Mouse (Mus musculus) limb, embryonic 14.5 days (tissue): ENCODE measurements around the gene Noxo1. TPM values are rescaled to one million over a fixed set of nuclear protein-coding genes. Genes with fewer than 3 reads are reported as not detected.
A peak's percentile ranks its signal among the peaks of the same experiment; 100 is the strongest.

ENCODE experiments used
- ATAC-seq: fragments of 200-750 bp; cut with Nextera tagmentation; 2 replicates; pipeline ENCODE4 v1.8.0; 2017; ENCODE audit warnings: low read depth, moderate number of reproducible peaks, moderate TSS enrichment; ENCODE audit not compliant: low FRiP score
- DNase-seq: peaks from one replicate; pipeline ENCODE4 v3.0.0-alpha.2; 2015; ENCODE audit warnings: low spot score
- H3K27ac ChIP-seq: fragments of 300-500 bp; sonication (generic); replicated peaks from 2 replicates; pipeline ENCODE4 v1.5.1; 2014; ENCODE audit warnings: low read depth, mild to moderate bottlenecking, low read length, moderate library complexity, mixed read lengths
- H3K27me3 ChIP-seq: fragments of 300-500 bp; sonication (generic); 2 replicates; pipeline ENCODE4 v1.6.1; 2014; ENCODE audit warnings: low read length, mixed read lengths; ENCODE audit not compliant: control insufficient read depth, insufficient read depth
- H3K36me3 ChIP-seq: fragments of 300-500 bp; sonication (generic); 2 replicates; pipeline ENCODE4 v1.6.1; 2014; ENCODE audit warnings: mild to moderate bottlenecking, low read length, moderate library complexity, mixed read lengths; ENCODE audit not compliant: control insufficient read depth, insufficient read depth
- H3K4me1 ChIP-seq: fragments of 300-500 bp; sonication (generic); 2 replicates; pipeline ENCODE4 v1.6.1; 2014; ENCODE audit warnings: antibody characterized with exemption, low read length, mixed read lengths; ENCODE audit not compliant: control insufficient read depth, insufficient read depth
- H3K4me2 ChIP-seq: fragments of 300-500 bp; sonication (generic); replicated peaks from 2 replicates; pipeline ENCODE4 v1.6.1; 2014; ENCODE audit warnings: low read depth, mild to moderate bottlenecking, low read length, moderate library complexity; ENCODE audit not compliant: severe bottlenecking
- H3K4me3 ChIP-seq: fragments of 300-500 bp; sonication (generic); replicated peaks from 2 replicates; pipeline ENCODE4 v1.5.1; 2014; ENCODE audit warnings: low read length
- H3K9ac ChIP-seq: fragments of 300-500 bp; sonication (generic); 2 replicates; pipeline ENCODE4 v1.6.1; 2014; ENCODE audit warnings: mild to moderate bottlenecking, low read depth, low read length, moderate library complexity; ENCODE audit not compliant: severe bottlenecking
- H3K9me3 ChIP-seq: fragments of 300-500 bp; sonication (generic); 2 replicates; pipeline ENCODE4 v1.6.1; 2016; ENCODE audit warnings: low read length; ENCODE audit not compliant: control insufficient read depth
- POLR2A ChIP-seq: fragments of 200-500 bp; IDR thresholded peaks from 2 replicates; pipeline ENCODE4 v1.8.0; 2012; ENCODE audit warnings: inconsistent platforms, mild to moderate bottlenecking, moderate library complexity, borderline replicate concordance; ENCODE audit not compliant: insufficient read depth, insufficient read length; ENCODE audit errors: extremely low read depth
- WGBS: fragments of 180-500 bp; shearing (Covaris S2); extraction: QIAGEN DNeasy Blood & Tissue Kit; methylation state at CpG from one replicate; pipeline ENCODE4 v1.1.7; 2014; 5-methylcytosine and 5-hydroxymethylcytosine counted together
- polyA plus RNA-seq, 2 experiments: library from polyadenylated mRNA; depleted of rRNA in 1 of 2; stranded (reverse) in 1 of 2; unstranded in 1 of 2; fragments of >200 nt; fragmentation: Nextera tagmentation in 1 of 2; extraction: Ambion mirVana in 1 of 2; gene quantifications; 2 replicates each; pipeline versions ENCODE4 v1.2.1 to v1.2.3; 2012 to 2014

Gene Noxo1
- polyA plus RNA-seq, 2 experiments, result 3.8 to 9.2 TPM

DNA sequence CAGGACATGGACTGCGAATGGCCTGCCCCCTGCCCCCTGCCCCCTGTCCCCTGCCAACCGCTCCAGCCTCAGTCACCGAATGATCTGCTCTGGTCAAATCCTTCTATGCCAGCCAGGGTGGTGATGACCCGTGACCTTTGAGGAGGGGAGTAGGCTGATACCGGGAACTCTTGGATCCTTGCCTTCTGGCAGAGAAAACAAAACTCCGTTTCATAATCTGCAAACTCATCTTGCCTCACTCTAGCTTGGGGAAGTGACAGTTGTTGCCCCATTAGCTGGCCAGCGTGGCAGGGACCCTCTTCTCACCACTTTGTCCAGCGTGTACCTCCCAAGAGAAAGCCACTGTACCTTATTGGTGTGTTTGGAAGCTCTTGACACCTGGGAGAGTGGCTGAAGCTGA lies 46.3 kb downstream of the Noxo1 start:
- Histone ChIP-seq H3K4me1 (peaks cover 3% of the 10 kb centered on the region; the same call in 1 of the 2 replicates), H3K36me3 (peaks cover 9% of the 10 kb centered on the region; the same call in 1 of the 2 replicates), H3K27ac (no peak overlapping the region), H3K4me3 (no peak overlapping the region), H3K9me3 (no peaks in the 10 kb centered on the region), H3K4me2 (no peak overlapping the region), H3K27me3 (no peaks in the 10 kb centered on the region), H3K9ac (no peak overlapping the region)
- ATAC-seq (no peak), DNase-seq (no peak)
- 82% methylated on average over 8 of the region's 8 CpGs for WGBS
- no peak for TF ChIP-seq POLR2A

DNA sequence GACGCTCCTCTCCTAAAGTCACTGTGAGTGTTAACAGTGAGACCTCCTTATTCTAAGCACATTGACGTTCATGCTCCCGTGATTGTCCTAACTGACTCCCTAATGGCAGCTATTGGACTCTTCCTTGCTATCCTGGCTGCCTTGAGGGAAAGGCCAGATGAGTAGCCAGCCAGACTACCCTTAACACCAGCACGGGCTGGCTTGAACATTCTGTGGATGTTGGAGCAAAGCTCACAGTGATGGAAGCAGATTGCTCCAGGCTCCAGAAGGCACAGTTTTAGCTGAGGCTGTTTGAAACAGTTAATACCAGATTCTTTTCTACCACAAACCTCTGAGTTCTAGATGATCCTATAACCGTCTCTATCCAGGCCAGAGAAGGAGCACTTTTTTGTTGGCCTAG lies 47.9 kb downstream of the Noxo1 start:
- H3K4me3 ChIP-seq, result no peak overlapping the region
- H3K36me3 ChIP-seq, result peaks cover 9% of the 10 kb centered on the region; the same call in 1 of the 2 replicates
- no peaks in the 10 kb centered on the region for H3K27me3 ChIP-seq
- no peak overlapping the region for H3K4me2 ChIP-seq
- WGBS, result 71% methylated on average over 5 of the region's 5 CpGs
- H3K27ac ChIP-seq, result no peak overlapping the region
- no peaks in the 10 kb centered on the region for H3K9me3 ChIP-seq
- no peak for DNase-seq
- no peak for ATAC-seq
- no peak for TF ChIP-seq POLR2A
- no peaks in the 10 kb centered on the region; the same call in 1 of the 2 replicates for H3K4me1 ChIP-seq
- H3K9ac ChIP-seq, result no peak overlapping the region

DNA sequence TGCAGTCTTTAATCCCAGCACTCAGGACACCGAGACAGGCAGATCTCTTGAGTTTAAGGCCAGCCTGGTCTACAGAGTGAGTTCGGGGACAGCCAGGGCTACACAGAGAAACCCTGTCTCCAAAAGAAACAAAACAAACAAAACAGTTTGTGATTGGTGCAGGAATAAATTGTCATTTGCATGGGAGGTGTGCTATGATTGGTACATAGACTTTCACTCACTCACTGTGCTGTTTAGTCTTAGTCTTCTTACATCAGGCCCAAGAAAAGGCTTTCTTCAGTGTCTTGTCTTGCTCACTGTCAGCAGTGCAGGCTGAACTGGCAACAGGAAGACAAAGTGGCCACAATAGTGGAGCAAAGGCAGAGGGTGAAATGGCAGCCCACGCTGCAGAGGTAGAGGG lies 48.3 kb downstream of the Noxo1 start:
- ATAC-seq (no peak), DNase-seq (no peak)
- Histone ChIP-seq H3K9me3 (no peaks in the 10 kb centered on the region), H3K27me3 (no peaks in the 10 kb centered on the region), H3K4me1 (no peaks in the 10 kb centered on the region; the same call in 1 of the 2 replicates), H3K27ac (no peak overlapping the region), H3K36me3 (peaks cover 9% of the 10 kb centered on the region; the same call in 1 of the 2 replicates), H3K4me2 (no peak overlapping the region), H3K9ac (no peak overlapping the region), H3K4me3 (no peak overlapping the region)
- 70% methylated on average over 3 of the region's 3 CpGs for WGBS
- no peak for TF ChIP-seq POLR2A

DNA sequence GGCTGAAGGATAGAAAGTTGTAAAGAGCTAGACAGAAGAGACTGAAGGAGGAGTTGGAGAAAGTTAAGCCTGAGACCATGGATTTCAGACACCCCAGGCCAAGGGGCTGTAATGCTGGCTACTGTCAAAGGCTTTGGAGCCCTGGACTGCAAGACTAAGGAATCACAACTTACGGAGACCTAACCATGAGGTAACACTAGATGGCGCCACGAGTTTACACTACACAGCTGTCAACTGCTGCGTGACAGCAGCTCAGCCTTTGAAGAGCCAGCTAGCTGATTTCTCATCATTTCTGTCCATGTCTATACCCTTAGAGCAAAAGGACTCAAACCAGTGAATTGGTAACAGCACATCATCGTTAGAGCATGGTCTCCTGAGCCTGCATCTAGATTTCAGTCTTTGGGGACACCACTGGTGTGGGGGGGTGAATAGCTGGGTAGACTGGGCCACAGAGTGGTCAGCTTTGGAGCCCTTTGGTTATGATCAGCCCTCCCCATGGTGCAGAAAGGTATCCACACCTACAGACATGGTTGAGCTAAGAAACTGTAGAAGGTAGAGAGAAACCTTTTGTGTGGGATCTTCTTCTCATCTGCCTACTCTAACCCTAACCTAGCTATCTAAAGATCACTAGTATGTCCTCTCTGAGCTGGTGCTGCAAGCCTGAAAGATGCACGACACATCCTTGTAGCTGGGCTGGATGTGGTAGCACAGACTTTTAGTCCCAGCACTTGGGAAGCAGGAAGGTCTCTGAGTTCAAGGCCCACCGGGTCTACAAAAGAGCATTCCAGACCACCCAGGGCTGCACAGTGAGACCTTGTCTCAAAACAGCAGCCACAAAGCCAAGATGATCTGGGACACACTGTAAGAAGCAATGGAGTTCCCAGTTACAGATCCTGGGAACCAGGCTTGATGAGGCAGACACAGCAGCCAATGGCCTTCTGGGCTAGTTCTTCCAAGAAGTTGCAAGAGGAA lies 49.8 kb downstream of the Noxo1 start:
- H3K27ac ChIP-seq, result no peak overlapping the region

DNA sequence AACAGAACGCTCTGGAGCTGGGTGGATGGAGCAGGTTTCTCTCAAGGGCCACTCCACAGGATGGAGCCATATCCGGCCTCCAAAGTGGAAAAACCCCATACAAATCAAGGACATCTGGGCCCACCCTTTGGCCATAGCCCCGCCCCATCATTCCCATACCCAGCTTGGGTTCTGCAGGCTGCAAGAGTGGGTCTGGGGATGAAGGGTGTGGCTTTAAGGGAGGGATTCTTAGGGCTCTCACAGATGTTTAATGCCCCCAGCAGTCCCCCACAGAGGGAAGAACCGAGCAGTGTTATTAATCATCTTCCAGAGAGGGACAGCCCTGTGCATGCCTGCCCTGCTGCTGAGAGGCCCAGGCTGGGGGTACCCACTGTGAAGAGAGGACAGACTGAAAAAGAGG lies 51.0 kb downstream of the Noxo1 start:
- H3K27me3 ChIP-seq, result peaks cover 17% of the 10 kb centered on the region
- no peak for DNase-seq
- H3K9ac ChIP-seq, result peak overlapping the region; percentile 12; the same call in 1 of the 2 replicates
- H3K9me3 ChIP-seq, result no peaks in the 10 kb centered on the region
- WGBS, result 24% methylated on average over 4 of the region's 4 CpGs
- H3K4me3 ChIP-seq, result no peak overlapping the region
- no peak overlapping the region for H3K4me2 ChIP-seq
- no peak overlapping the region for H3K27ac ChIP-seq
- no peaks in the 10 kb centered on the region; the same call in 1 of the 2 replicates for H3K36me3 ChIP-seq
- TF ChIP-seq POLR2A, result no peak
- no peak for ATAC-seq
- no peaks in the 10 kb centered on the region; the same call in 1 of the 2 replicates for H3K4me1 ChIP-seq

More for the DNA sequence above, 49.8 kb downstream of the Noxo1 start:
- no peak overlapping the region for H3K4me2 ChIP-seq
- TF ChIP-seq POLR2A, result no peak
- peak; percentile 80 for ATAC-seq
- H3K4me1 ChIP-seq, result no peaks in the 10 kb centered on the region; the same call in 1 of the 2 replicates
- H3K27me3 ChIP-seq, result peaks cover 7% of the 10 kb centered on the region
- 17% methylated on average over 7 of the region's 7 CpGs for WGBS
- peaks cover 2% of the 10 kb centered on the region; the same call in 1 of the 2 replicates for H3K36me3 ChIP-seq
- no peak overlapping the region for H3K9ac ChIP-seq
- DNase-seq, result peak; percentile 96
- no peaks in the 10 kb centered on the region for H3K9me3 ChIP-seq
- no peak overlapping the region for H3K4me3 ChIP-seq

Other genes starting within 250 kb of the Noxo1 start
Only the 30 nearest of the 32 such genes appear.
- 37.6 and 49.6 TPM in 2 replicates for gene Pgp, start 225.8 kb upstream of the Noxo1 start, polyA plus RNA-seq (2012; rRNA removed)
- 52.9 TPM in 2 replicates for gene Pgp, start 225.8 kb upstream of the Noxo1 start, polyA plus RNA-seq (2014; fragmentation: Nextera tagmentation; extraction: Ambion mirVana)
- 0.86 and 0.89 TPM in 2 replicates for gene Bricd5, start 222.3 kb upstream of the Noxo1 start, polyA plus RNA-seq (2012; rRNA removed)
- gene Bricd5, start 222.3 kb upstream of the Noxo1 start, polyA plus RNA-seq (2014; fragmentation: Nextera tagmentation; extraction: Ambion mirVana), result not detected in 2 replicates
- 46.3 and 54.9 TPM in 2 replicates for gene Mlst8, start 217.2 kb upstream of the Noxo1 start, polyA plus RNA-seq (2012; rRNA removed)
- 27.8 and 29.3 TPM in 2 replicates for gene Mlst8, start 217.2 kb upstream of the Noxo1 start, polyA plus RNA-seq (2014; fragmentation: Nextera tagmentation; extraction: Ambion mirVana)
- 18.1 and 23.1 TPM in 2 replicates for gene Caskin1, start 207.6 kb upstream of the Noxo1 start, polyA plus RNA-seq (2012; rRNA removed)
- gene Caskin1, start 207.6 kb upstream of the Noxo1 start, polyA plus RNA-seq (2014; fragmentation: Nextera tagmentation; extraction: Ambion mirVana), result 3.1 and 4.3 TPM in 2 replicates
- gene Traf7, start 168.3 kb upstream of the Noxo1 start, polyA plus RNA-seq (2012; rRNA removed), result 308 and 376 TPM in 2 replicates
- 81.3 and 91.0 TPM in 2 replicates for gene Traf7, start 168.3 kb upstream of the Noxo1 start, polyA plus RNA-seq (2014; fragmentation: Nextera tagmentation; extraction: Ambion mirVana)
- 2.0 and 3.0 TPM in 2 replicates for gene Rab26, start 162.0 kb upstream of the Noxo1 start, polyA plus RNA-seq (2012; rRNA removed)
- 4.1 and 6.1 TPM in 2 replicates for gene Rab26, start 162.0 kb upstream of the Noxo1 start, polyA plus RNA-seq (2014; fragmentation: Nextera tagmentation; extraction: Ambion mirVana)
- gene Pkd1, start 146.4 kb upstream of the Noxo1 start, polyA plus RNA-seq (2012; rRNA removed), result 73.6 and 106 TPM in 2 replicates
- gene Pkd1, start 146.4 kb upstream of the Noxo1 start, polyA plus RNA-seq (2014; fragmentation: Nextera tagmentation; extraction: Ambion mirVana), result 49.1 and 50.5 TPM in 2 replicates
- 162 and 199 TPM in 2 replicates for gene Tsc2, start 63.6 kb upstream of the Noxo1 start, polyA plus RNA-seq (2012; rRNA removed)
- gene Tsc2, start 63.6 kb upstream of the Noxo1 start, polyA plus RNA-seq (2014; fragmentation: Nextera tagmentation; extraction: Ambion mirVana), result 62.9 and 70.6 TPM in 2 replicates
- 28.5 and 30.0 TPM in 2 replicates for gene Nthl1, start 63.6 kb upstream of the Noxo1 start, polyA plus RNA-seq (2012; rRNA removed)
- gene Nthl1, start 63.6 kb upstream of the Noxo1 start, polyA plus RNA-seq (2014; fragmentation: Nextera tagmentation; extraction: Ambion mirVana), result 17.8 and 21.5 TPM in 2 replicates
- gene Slc9a3r2, start 45.9 kb upstream of the Noxo1 start, polyA plus RNA-seq (2012; rRNA removed), result 56.2 and 65.0 TPM in 2 replicates
- gene Slc9a3r2, start 45.9 kb upstream of the Noxo1 start, polyA plus RNA-seq (2014; fragmentation: Nextera tagmentation; extraction: Ambion mirVana), result 60.1 and 71.5 TPM in 2 replicates
- 0.47 and 0.58 TPM in 2 replicates for gene Npw, start 37.8 kb upstream of the Noxo1 start, polyA plus RNA-seq (2012; rRNA removed)
- gene Npw, start 37.8 kb upstream of the Noxo1 start, polyA plus RNA-seq (2014; fragmentation: Nextera tagmentation; extraction: Ambion mirVana), result 0.33 and 0.41 TPM in 2 replicates
- gene Zfp598, start 26.5 kb upstream of the Noxo1 start, polyA plus RNA-seq (2012; rRNA removed), result 91.4 and 112 TPM in 2 replicates
- gene Zfp598, start 26.5 kb upstream of the Noxo1 start, polyA plus RNA-seq (2014; fragmentation: Nextera tagmentation; extraction: Ambion mirVana), result 29.9 and 31.8 TPM in 2 replicates
- gene Syngr3, start 6.3 kb upstream of the Noxo1 start, polyA plus RNA-seq (2012; rRNA removed), result 2.6 and 3.0 TPM in 2 replicates
- 3.1 and 4.9 TPM in 2 replicates for gene Syngr3, start 6.3 kb upstream of the Noxo1 start, polyA plus RNA-seq (2014; fragmentation: Nextera tagmentation; extraction: Ambion mirVana)
- 27.3 and 34.2 TPM in 2 replicates for gene Gfer, start 78 bp upstream of the Noxo1 start, polyA plus RNA-seq (2012; rRNA removed)
- gene Gfer, start 78 bp upstream of the Noxo1 start, polyA plus RNA-seq (2014; fragmentation: Nextera tagmentation; extraction: Ambion mirVana), result 38.6 and 39.5 TPM in 2 replicates
- 62.1 and 72.1 TPM in 2 replicates for gene Tbl3, start 11.4 kb downstream of the Noxo1 start, polyA plus RNA-seq (2012; rRNA removed)
- gene Tbl3, start 11.4 kb downstream of the Noxo1 start, polyA plus RNA-seq (2014; fragmentation: Nextera tagmentation; extraction: Ambion mirVana), result 62.8 and 73.9 TPM in 2 replicates
- 0.85 and 0.98 TPM in 2 replicates for gene Rnf151, start 21.8 kb downstream of the Noxo1 start, polyA plus RNA-seq (2012; rRNA removed)
- gene Rnf151, start 21.8 kb downstream of the Noxo1 start, polyA plus RNA-seq (2014; fragmentation: Nextera tagmentation; extraction: Ambion mirVana), result 0.19 and 0.40 TPM in 2 replicates
- gene Rps2, start 21.9 kb downstream of the Noxo1 start, polyA plus RNA-seq (2012; rRNA removed), result 2,709 and 3,185 TPM in 2 replicates
- 1,651 and 1,722 TPM in 2 replicates for gene Rps2, start 21.9 kb downstream of the Noxo1 start, polyA plus RNA-seq (2014; fragmentation: Nextera tagmentation; extraction: Ambion mirVana)
- 178 and 192 TPM in 2 replicates for gene Ndufb10, start 28.2 kb downstream of the Noxo1 start, polyA plus RNA-seq (2012; rRNA removed)
- 235 and 237 TPM in 2 replicates for gene Ndufb10, start 28.2 kb downstream of the Noxo1 start, polyA plus RNA-seq (2014; fragmentation: Nextera tagmentation; extraction: Ambion mirVana)
- gene Rpl3l, start 31.6 kb downstream of the Noxo1 start, polyA plus RNA-seq (2012; rRNA removed), result not detected in 2 replicates
- 0.19 TPM in 1 of 2 replicates, not detected in the other for gene Rpl3l, start 31.6 kb downstream of the Noxo1 start, polyA plus RNA-seq (2014; fragmentation: Nextera tagmentation; extraction: Ambion mirVana)
- 36.2 and 44.1 TPM in 2 replicates for gene Msrb1, start 40.4 kb downstream of the Noxo1 start, polyA plus RNA-seq (2012; rRNA removed)
- gene Msrb1, start 40.4 kb downstream of the Noxo1 start, polyA plus RNA-seq (2014; fragmentation: Nextera tagmentation; extraction: Ambion mirVana), result 29.8 and 29.9 TPM in 2 replicates
- gene Hs3st6, start 56.8 kb downstream of the Noxo1 start, polyA plus RNA-seq (2012; rRNA removed), result 5.3 and 8.7 TPM in 2 replicates
- gene Hs3st6, start 56.8 kb downstream of the Noxo1 start, polyA plus RNA-seq (2014; fragmentation: Nextera tagmentation; extraction: Ambion mirVana), result 4.9 and 5.6 TPM in 2 replicates
- gene Meiob, start 108.1 kb downstream of the Noxo1 start, polyA plus RNA-seq (2012; rRNA removed), result not detected in 2 replicates
- gene Meiob, start 108.1 kb downstream of the Noxo1 start, polyA plus RNA-seq (2014; fragmentation: Nextera tagmentation; extraction: Ambion mirVana), result not detected in 2 replicates
- 23.9 and 25.7 TPM in 2 replicates for gene Hagh, start 143.9 kb downstream of the Noxo1 start, polyA plus RNA-seq (2012; rRNA removed)
- 29.4 and 35.4 TPM in 2 replicates for gene Hagh, start 143.9 kb downstream of the Noxo1 start, polyA plus RNA-seq (2014; fragmentation: Nextera tagmentation; extraction: Ambion mirVana)
- 12.8 and 14.8 TPM in 2 replicates for gene Fahd1, start 154.1 kb downstream of the Noxo1 start, polyA plus RNA-seq (2012; rRNA removed)
- 16.5 and 17.4 TPM in 2 replicates for gene Fahd1, start 154.1 kb downstream of the Noxo1 start, polyA plus RNA-seq (2014; fragmentation: Nextera tagmentation; extraction: Ambion mirVana)
- 0.10 and 0.24 TPM in 2 replicates for gene Igfals, start 169.8 kb downstream of the Noxo1 start, polyA plus RNA-seq (2012; rRNA removed)
- gene Igfals, start 169.8 kb downstream of the Noxo1 start, polyA plus RNA-seq (2014; fragmentation: Nextera tagmentation; extraction: Ambion mirVana), result 0.08 and 0.18 TPM in 2 replicates
- gene Nubp2, start 190.1 kb downstream of the Noxo1 start, polyA plus RNA-seq (2012; rRNA removed), result 27.4 and 31.2 TPM in 2 replicates
- 54.0 and 55.5 TPM in 2 replicates for gene Nubp2, start 190.1 kb downstream of the Noxo1 start, polyA plus RNA-seq (2014; fragmentation: Nextera tagmentation; extraction: Ambion mirVana)
- 49.6 and 53.4 TPM in 2 replicates for gene Spsb3, start 190.4 kb downstream of the Noxo1 start, polyA plus RNA-seq (2012; rRNA removed)
- gene Spsb3, start 190.4 kb downstream of the Noxo1 start, polyA plus RNA-seq (2014; fragmentation: Nextera tagmentation; extraction: Ambion mirVana), result 39.4 and 40.8 TPM in 2 replicates
- gene Eme2, start 198.9 kb downstream of the Noxo1 start, polyA plus RNA-seq (2012; rRNA removed), result 39.1 and 43.9 TPM in 2 replicates
- gene Eme2, start 198.9 kb downstream of the Noxo1 start, polyA plus RNA-seq (2014; fragmentation: Nextera tagmentation; extraction: Ambion mirVana), result 28.7 and 28.9 TPM in 2 replicates
- 101 and 121 TPM in 2 replicates for gene Mrps34, start 198.9 kb downstream of the Noxo1 start, polyA plus RNA-seq (2012; rRNA removed)
- gene Mrps34, start 198.9 kb downstream of the Noxo1 start, polyA plus RNA-seq (2014; fragmentation: Nextera tagmentation; extraction: Ambion mirVana), result 82.1 and 82.7 TPM in 2 replicates
- 30.3 and 36.5 TPM in 2 replicates for gene Nme3, start 200.3 kb downstream of the Noxo1 start, polyA plus RNA-seq (2012; rRNA removed)
- gene Nme3, start 200.3 kb downstream of the Noxo1 start, polyA plus RNA-seq (2014; fragmentation: Nextera tagmentation; extraction: Ambion mirVana), result 47.6 and 48.4 TPM in 2 replicates